Mouse (Mus musculus) heart, adult 11 months (tissue): ENCODE results near the gene Olfr1497.
"Not testable (repeated sequence)": the region's sequence is repeated elsewhere in the genome, so short reads cannot be mapped to it uniquely, and the experiment has no call there.

Source experiments
- DNase-seq: peaks from one replicate; pipeline ENCODE4 v3.0.0; 2022

The Olfr1497 gene

GRCm38 (mm10) chr19:13798102-13798501 is at the start of gene Olfr1497:
TSS of gene Olfr1497 (minus strand) at chr19:13798202.
- no peak for DNase-seq

- no peak for DNase-seq
These were observed 32.4 kb upstream of the Olfr1497 start, which contains the start of gene Olfr1500 for GRCm38 (mm10) chr19:13830388-13830787. TSS of gene Olfr1500 (minus strand) at chr19:13830488.

GRCm38 (mm10) chr19:13828447-13828846 is 30.4 kb upstream of the Olfr1497 start:
- no peak for DNase-seq

- DNase-seq, result peak; percentile 81
These were observed 22.8 kb upstream of the Olfr1497 start for GRCm38 (mm10) chr19:13820847-13821246.

- DNase-seq, result no peak
These were observed 21.3 kb upstream of the Olfr1497 start, which contains the start of gene Olfr1499 for GRCm38 (mm10) chr19:13819347-13819746. TSS of gene Olfr1499 (minus strand) at chr19:13819447.

GRCm38 (mm10) chr19:13818827-13819226 is 20.8 kb upstream of the Olfr1497 start:
- no peak for DNase-seq

GRCm38 (mm10) chr19:13812823-13813222 is 14.8 kb upstream of the Olfr1497 start:
- no peak for DNase-seq

- DNase-seq, result not testable (repeated sequence)
These were observed 7.5 kb upstream of the Olfr1497 start for GRCm38 (mm10) chr19:13805486-13805885.

- DNase-seq, result no peak
These were observed 20.4 kb downstream of the Olfr1497 start, which contains the start of gene Olfr1496 for GRCm38 (mm10) chr19:13777578-13777977. TSS of gene Olfr1496 (plus strand) at chr19:13777878.

- DNase-seq, result peak; percentile 59
These were observed 29.3 kb downstream of the Olfr1497 start for GRCm38 (mm10) chr19:13768565-13769276.

GRCm38 (mm10) chr19:13764306-13764705 is 33.7 kb downstream of the Olfr1497 start, which contains the start of gene Olfr1495:
TSS of gene Olfr1495 (plus strand) at chr19:13764606.
- no peak for DNase-seq

- no peak for DNase-seq
These were observed 48.6 kb downstream of the Olfr1497 start for GRCm38 (mm10) chr19:13749366-13749765.
